Mouse (Mus musculus) heart, adult 9 months (tissue): Measurements from ENCODE around the gene Cblb.

Experiments
- DNase-seq, 2 experiments: peaks; one replicate each; pipeline ENCODE4 v3.0.0; 2022; ENCODE audit warnings: low spot score in 2 of 2

The Cblb gene

DNA sequence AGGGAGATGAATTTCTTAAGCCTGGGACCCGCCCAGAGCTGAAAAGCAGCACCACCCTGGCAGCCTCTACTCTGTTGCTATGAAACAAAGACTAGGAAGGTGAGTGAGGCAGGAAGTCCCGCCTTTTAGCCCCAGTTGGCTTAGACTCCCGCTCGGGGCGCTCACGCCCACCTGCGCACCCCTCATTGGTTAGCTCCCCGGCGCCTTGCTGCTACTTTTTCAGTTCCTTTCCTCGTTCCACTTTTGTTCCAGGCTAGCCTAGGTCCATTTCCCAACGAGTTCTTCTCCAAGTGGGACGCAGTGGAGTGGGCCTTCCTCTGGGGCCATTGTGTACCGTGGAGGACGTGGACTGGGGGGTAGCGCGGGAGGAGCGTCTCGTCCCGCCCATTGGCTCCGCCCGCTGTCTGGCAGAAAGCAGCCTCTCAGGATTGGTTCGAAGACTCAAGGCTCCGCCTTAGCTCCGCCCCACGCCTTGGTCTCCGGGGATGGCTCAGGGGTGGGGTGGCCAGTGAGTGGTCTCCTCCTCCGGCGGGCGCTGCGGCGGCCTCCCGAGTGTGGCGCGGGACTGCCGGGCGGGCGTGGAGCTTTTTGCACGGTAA lies at the start of gene Cblb:
Gene Cblb (plus strand): TSS at position 135 of the 599 bp plus-strand sequence.
- peak; percentile 99 for DNase-seq

DNA sequence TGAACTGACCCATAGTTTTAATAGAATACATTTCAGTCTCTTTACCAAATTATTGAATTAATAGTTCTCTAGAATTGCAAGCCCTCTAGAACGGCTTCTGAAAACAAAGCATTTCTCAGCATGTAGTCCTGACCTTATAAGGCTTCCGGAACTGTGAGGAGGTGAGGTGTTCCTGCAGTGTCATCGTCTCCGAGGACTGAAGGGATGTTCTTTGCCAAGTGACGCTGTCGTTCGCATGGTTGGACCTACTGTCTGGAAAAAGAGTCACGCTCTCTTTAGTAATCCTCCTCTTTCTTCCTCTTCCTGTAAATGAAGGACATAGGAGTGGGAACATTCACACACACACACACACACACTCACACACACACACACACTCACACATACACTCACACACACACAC lies 45.6 kb upstream of the Cblb start:
- peak; percentile 17 to 22 for DNase-seq

- DNase-seq = no peak
These were observed 44.8 kb upstream of the Cblb start for GRCm38 (mm10) chr16:51986207-51986606.

DNA sequence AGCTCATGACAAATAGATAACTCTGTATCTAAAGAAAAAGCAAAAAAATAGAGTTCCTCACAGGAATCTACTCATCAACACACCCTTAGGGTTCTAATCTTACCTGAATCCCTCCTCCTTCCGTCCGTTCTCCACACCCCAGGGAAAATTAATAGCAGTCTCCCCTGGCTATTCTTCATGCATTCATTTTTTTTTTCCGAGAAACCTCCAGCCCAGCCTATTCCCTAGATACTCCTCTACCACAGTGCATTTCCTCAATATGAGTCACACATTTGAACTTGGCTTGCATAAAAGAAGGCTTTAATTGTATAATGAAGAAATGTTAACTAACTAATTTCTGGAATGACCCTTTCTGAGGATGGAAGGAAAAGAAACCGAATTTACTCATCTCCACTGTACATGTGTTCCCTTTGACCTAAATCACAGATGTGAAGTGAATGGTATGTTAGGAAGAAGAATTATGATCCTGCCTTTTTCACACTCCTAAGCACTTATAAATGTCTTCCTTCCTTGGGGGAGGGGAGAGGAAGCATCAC lies 43.9 kb upstream of the Cblb start:
- no peak for DNase-seq

DNA sequence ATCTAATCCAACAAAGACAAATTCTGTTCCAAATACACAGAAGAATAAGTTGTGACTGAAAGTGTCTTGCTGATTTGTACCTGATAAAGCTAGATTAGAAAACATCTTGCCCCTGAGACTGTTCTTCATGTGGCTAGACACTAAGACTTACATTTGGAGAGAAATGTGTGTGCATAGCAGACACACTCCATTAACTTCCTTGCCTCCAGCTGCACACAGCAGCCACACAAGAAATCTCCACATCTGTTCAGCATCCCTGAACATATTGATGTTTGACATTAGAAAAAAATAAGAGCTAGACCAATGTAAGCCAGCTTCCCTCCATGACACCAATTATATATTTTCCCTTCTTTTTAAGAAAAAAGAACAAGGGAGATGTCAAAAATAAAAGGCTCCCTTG lies 43.0 kb upstream of the Cblb start:
- no peak for DNase-seq

DNA sequence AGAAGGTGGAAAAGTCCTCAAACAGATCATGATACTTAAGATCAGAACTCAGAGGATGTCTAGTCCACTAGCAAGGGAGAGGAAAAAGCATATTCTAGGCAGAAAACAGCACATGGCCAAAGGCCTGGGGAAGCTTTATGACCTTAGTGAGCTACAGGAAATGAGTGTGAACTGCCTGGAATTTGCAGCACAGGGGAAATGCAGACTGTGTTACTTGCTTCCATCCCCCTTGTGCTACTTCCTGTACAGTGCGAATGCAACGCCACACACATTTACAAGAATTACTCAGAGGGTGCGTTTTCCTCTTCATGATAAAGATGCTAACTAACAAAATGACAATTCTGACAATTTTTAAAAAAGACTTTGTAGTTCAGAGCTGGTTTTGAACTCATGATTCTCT lies 41.8 kb upstream of the Cblb start:
- DNase-seq = no peak

DNA sequence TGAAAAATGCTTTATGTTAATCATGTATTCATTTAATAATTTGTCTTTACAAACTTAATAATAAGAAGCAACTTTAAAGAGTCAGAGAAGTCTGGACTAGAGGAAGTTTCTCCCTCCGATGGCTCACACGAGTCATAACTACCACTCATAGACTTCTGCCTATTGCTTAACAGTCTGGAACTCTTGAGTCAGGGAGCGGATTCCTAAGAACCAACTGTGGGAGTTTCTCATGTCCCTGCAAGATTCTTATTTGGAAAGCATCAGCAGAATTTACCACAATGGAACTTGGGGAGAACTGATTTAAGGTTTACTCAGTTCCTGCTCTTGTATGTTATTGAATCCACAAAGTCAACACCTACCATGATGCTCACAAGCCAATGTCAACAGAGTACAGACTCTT lies 31.0 kb upstream of the Cblb start:
- no peak for DNase-seq

- no peak for DNase-seq
These were observed 30.2 kb upstream of the Cblb start for GRCm38 (mm10) chr16:52000801-52001200.

GRCm38 (mm10) chr16:52007006-52007405 lies 24.0 kb upstream of the Cblb start:
- DNase-seq = no peak

GRCm38 (mm10) chr16:52008471-52008870 lies 22.6 kb upstream of the Cblb start:
- peak; percentile 17 to 31 for DNase-seq

GRCm38 (mm10) chr16:52009421-52009820 lies 21.6 kb upstream of the Cblb start:
- no peak for DNase-seq

- DNase-seq = no peak
These were observed 18.0 kb upstream of the Cblb start for GRCm38 (mm10) chr16:52012984-52013383.

GRCm38 (mm10) chr16:52013812-52014211 lies 17.2 kb upstream of the Cblb start:
- no peak for DNase-seq

DNA sequence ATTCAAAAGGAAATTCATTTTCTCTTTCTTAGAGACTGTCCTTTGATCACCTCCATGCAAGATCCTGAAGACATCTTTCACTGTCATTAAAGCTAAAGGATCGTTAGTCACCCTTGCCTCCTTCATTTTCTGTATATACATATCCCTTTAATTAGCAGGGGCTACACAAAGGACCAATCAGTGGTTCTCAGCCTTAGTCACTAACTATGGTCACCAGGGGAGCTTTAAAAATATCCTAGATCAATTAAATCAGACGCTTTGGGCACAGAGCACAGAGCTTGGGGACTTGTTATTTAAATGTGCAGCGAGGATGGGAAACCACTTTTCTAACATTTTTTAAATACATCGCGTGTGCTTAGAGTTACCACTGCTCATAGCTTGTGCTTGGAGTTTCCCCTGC lies 7.6 kb upstream of the Cblb start:
- no peak for DNase-seq

- DNase-seq = no peak
These were observed 3.7 kb upstream of the Cblb start for GRCm38 (mm10) chr16:52027326-52027725.

- DNase-seq = no peak
These were observed 2.0 kb upstream of the Cblb start for GRCm38 (mm10) chr16:52029001-52029400.

DNA sequence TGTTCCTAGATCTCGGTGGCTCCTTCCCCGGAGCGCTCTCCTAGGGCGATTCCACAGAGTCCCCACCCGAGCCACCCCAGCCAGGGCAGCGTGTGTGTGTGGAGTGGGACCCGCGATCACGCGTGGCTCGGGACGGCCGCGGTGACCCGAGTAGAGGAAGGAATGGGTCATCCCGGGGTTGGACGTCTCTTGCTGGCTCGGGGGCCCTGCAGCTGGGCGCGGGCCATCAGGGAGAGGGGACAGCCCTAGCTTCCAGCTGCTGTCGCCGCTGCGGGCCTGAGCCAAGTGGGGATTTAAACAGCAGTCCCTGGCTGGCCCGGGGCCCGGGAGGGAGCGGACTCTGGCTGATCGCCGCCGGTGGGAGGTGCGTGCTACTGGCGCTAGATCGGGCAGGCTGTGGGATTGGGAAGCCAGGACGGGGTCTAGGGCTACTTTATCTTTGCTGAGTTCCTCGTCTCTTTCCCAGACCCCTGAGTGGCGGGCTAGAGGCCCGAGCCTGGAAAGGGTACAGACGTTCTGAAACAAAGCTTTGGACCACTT lies 757 bp downstream of the Cblb start:
- DNase-seq = peak; percentile 94 to 96

- DNase-seq = peak in 1 of 2 experiments; percentile 22
These were observed 1.6 kb downstream of the Cblb start for GRCm38 (mm10) chr16:52032376-52033330.

DNA sequence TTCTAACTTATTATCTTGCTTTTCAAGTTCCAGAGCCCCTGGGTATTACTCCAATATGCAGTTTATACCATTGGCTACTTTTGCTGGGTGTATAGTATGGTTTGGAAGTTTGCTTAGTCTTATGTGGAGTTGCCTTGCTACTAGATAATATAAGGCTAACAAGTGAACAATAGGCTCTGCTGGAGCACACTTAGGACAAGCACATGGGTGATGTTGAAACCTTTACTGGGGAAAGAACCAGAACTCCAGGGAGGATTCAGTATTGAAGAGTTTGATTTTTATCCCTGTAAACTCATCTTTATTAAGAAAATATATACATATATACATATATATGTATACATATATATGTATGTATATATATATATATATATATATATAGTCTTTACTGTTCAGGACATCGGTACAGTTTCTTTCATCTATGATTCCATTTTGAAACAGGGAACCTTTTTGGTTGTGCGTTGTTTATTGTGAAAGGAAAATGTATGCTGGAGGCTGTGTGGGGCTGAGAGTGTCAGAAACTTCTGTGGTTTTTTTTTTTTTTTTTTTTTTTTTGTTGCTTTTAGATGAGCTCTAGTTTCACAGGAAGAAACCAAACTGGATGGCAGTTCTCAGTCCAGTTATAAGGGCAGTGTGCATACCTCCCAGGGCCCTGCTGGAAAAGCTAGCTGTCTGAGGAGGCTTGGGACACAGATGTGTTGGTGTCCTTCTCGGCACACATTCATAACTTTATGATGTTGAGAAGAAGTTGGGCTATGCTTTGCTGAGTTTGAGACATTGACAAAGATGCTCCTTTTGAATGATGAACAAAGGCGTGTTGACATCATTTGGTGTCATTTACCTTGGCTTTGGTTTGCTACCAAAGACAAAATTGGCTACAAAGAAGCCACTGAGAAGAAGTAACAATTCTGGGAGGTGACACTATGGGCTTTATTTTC lies 2.6 kb downstream of the Cblb start:
- no peak for DNase-seq

- peak; percentile 29 to 44 for DNase-seq
These were observed 3.3 kb downstream of the Cblb start for GRCm38 (mm10) chr16:52034356-52034755.

DNA sequence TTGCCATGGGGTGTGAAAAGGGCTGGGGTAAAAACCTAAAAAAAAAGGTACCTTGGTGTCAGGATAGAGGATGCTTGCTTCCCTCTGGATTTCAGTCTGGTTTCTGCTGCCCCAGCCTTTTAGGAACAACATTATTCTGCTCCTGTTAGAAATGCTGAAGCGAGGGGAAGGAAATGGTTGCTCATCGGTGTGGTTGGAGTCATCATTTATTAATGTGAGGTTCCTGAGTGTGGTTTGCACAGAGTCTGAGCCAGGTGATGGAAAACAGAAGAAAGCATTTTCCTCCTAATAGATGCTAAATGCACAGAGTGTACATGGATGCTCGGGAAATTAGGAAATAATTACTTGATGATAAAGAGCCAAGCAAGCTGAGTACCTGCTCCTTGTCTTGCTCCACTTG lies 5.3 kb downstream of the Cblb start:
- DNase-seq = no peak
